Mouse (Mus musculus) embryonic facial prominence, embryonic 12.5 days (tissue): ENCODE measurements around the gene Atf3. TPM values are rescaled to one million over a fixed set of nuclear protein-coding genes. Genes with fewer than 3 reads are reported as not detected.

Experiments
- ATAC-seq: fragments of 200-750 bp; cut with Nextera tagmentation; 2 replicates; pipeline ENCODE4 v1.8.0; 2017; ENCODE audit not compliant: insufficient number of reproducible peaks, insufficient read depth, low FRiP score, low TSS enrichment
- H3K27ac ChIP-seq: fragments of 300-500 bp; sonication (generic); 2 replicates; pipeline ENCODE4 v1.5.1; 2016; ENCODE audit warnings: mild to moderate bottlenecking
- H3K27me3 ChIP-seq: fragments of 300-500 bp; sonication (generic); 2 replicates; pipeline ENCODE4 v1.6.1; 2016; ENCODE audit warnings: mild to moderate bottlenecking, moderate library complexity
- H3K36me3 ChIP-seq: fragments of 300-500 bp; sonication (generic); 2 replicates; pipeline ENCODE4 v1.6.1; 2016; ENCODE audit warnings: mild to moderate bottlenecking
- H3K4me1 ChIP-seq: fragments of 300-500 bp; sonication (generic); 2 replicates; pipeline ENCODE4 v1.6.1; 2016
- H3K4me2 ChIP-seq: fragments of 300-500 bp; sonication (generic); replicated peaks from 2 replicates; pipeline ENCODE4 v1.6.1; 2016; ENCODE audit warnings: mild to moderate bottlenecking, moderate library complexity
- H3K4me3 ChIP-seq: fragments of 300-500 bp; sonication (generic); 2 replicates; pipeline ENCODE4 v1.5.1; 2016; ENCODE audit warnings: mild to moderate bottlenecking
- H3K9ac ChIP-seq: fragments of 300-500 bp; sonication (generic); 2 replicates; pipeline ENCODE4 v1.6.1; 2016; ENCODE audit warnings: mild to moderate bottlenecking, moderate library complexity
- H3K9me3 ChIP-seq: fragments of 300-500 bp; sonication (generic); 2 replicates; pipeline ENCODE4 v1.6.1; 2016; ENCODE audit warnings: mild to moderate bottlenecking, moderate library complexity
- WGBS: fragments of 180-500 bp; shearing (Covaris S2); methylation state at CpG from one replicate; pipeline ENCODE4 v1.1.7; 2016; 5-methylcytosine and 5-hydroxymethylcytosine counted together
- polyA plus RNA-seq: library from polyadenylated mRNA; unstranded; fragments of >200 nt; fragmentation: Nextera tagmentation; extraction: Ambion mirVana; gene quantifications from 2 replicates; pipeline ENCODE4 v1.2.1, GENCODE M21; 2016

Atf3 gene
- polyA plus RNA-seq: 2.3 and 2.8 TPM in 2 replicates

DNA sequence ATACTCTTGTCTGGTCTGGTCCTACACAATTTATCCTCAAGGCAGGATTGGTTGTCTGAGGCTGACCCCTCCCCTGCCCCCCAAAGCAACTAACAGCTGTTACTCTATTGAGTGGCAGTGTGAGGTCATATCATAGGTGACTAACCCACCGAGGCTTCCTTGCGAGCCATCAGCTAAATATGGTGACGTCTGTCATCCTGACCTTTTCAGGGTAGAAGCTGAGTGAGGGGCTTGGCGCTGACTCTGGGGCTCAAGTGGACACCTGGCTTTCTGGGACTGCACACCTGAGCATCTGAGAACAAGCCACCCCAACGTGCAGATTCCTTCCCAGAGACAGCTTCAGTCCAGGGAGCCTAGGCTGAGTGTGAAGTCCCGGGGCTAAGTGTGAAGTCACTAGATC, at the start of gene Atf3:
Atf3 (minus strand) TSS at position 101 of the 400 bp plus-strand sequence.
- no peak within 1 kb of the TSS for H3K4me3 ChIP-seq
- H3K9me3 ChIP-seq: no peaks in the 10 kb centered on the region
- no peaks in the 10 kb centered on the region for H3K36me3 ChIP-seq
- H3K9ac ChIP-seq: no peak within 1 kb of the TSS
- no peaks in the 10 kb centered on the region; the same call in 1 of the 2 replicates for H3K27me3 ChIP-seq
- H3K27ac ChIP-seq: no peak within 1 kb of the TSS
- no peaks in the 10 kb centered on the region for H3K4me1 ChIP-seq
- ATAC-seq: no peak
- H3K4me2 ChIP-seq: no peak within 1 kb of the TSS
- 74% methylated on average over 6 of the region's 6 CpGs for WGBS

DNA sequence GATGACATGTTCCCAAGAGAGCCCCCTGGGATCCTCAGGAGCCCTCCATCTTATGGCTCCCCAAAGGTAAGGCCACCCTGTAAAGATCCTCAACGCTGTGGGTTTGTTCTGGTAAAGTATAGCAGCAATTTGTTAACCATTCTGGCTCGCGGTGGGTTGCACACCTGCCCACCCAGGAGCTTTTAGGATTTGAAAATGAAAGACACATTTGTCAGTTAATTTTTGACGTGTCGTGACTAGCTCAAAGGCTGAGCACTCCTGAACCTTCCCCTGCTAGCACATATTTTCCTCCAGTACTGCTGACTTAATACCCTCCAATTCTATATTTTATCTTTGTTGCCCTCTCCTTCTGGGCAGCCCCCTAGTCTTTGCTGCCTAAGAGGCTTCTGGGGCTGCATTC, 49.3 kb upstream of the Atf3 start:
- WGBS: 74% methylated on average over 5 of the region's 5 CpGs
- H3K27ac ChIP-seq: no peak overlapping the region

DNA sequence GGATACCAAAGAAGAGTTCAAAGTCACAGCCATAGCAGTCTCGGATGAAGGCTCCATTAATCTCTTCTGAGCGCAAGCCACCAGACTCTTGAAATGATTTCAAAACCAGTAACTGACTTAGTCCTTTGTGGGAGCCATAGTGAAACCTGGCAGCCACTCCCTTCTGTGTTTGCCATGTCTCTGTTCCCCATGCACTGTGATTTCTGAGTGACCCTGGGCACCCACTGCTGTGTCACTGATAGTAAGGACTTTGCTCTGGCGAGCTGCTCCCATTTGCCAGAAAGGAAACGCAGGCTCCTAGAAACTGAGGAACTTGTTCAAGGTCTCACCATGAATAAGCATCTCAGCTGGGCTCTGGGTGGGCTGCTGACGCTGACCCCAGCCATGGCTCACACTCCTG, 45.6 kb upstream of the Atf3 start:
- Histone ChIP-seq H3K9me3 (no peaks in the 10 kb centered on the region), H3K4me1 (peaks cover 9% of the 10 kb centered on the region), H3K27me3 (no peaks in the 10 kb centered on the region), H3K27ac (no peak overlapping the region), H3K4me2 (no peak overlapping the region), H3K36me3 (no peaks in the 10 kb centered on the region), H3K4me3 (no peak overlapping the region), H3K9ac (no peak overlapping the region)
- ATAC-seq: no peak
- WGBS: 92% methylated on average over 5 of the region's 5 CpGs

More for the DNA sequence above, 49.3 kb upstream of the Atf3 start:
- Histone ChIP-seq H3K36me3 (no peaks in the 10 kb centered on the region), H3K9ac (no peak overlapping the region), H3K4me1 (peaks cover 5% of the 10 kb centered on the region), H3K4me2 (no peak overlapping the region), H3K27me3 (no peaks in the 10 kb centered on the region), H3K4me3 (no peak overlapping the region), H3K9me3 (no peaks in the 10 kb centered on the region)
- ATAC-seq: no peak

DNA sequence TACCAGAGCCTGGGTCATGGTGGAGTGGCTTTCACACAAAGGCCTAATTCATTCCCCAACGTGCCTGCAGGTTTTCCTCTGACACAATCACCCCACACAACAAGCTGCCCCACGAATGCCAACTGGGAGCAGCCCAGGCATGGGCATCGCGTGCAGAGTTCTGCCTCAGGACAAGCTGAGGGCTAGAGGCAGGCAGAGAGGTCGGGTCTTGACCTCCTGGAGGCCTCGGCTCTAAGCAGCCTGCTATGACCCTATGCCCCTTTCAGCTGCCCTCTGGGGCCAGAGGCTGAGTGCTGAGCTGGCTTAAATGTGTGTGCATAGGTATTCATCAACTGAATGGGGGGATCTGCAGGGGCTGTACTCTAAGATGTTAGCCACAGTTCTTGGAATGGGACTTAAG, 44.0 kb upstream of the Atf3 start:
- no peaks in the 10 kb centered on the region for H3K9me3 ChIP-seq
- no peak overlapping the region for H3K9ac ChIP-seq
- H3K4me1 ChIP-seq: peaks cover 9% of the 10 kb centered on the region
- WGBS: 11% methylated on average over 6 of the region's 6 CpGs
- no peaks in the 10 kb centered on the region for H3K36me3 ChIP-seq
- no peak overlapping the region for H3K4me2 ChIP-seq
- H3K4me3 ChIP-seq: no peak overlapping the region
- ATAC-seq: no peak
- H3K27me3 ChIP-seq: no peaks in the 10 kb centered on the region
- no peak overlapping the region for H3K27ac ChIP-seq

DNA sequence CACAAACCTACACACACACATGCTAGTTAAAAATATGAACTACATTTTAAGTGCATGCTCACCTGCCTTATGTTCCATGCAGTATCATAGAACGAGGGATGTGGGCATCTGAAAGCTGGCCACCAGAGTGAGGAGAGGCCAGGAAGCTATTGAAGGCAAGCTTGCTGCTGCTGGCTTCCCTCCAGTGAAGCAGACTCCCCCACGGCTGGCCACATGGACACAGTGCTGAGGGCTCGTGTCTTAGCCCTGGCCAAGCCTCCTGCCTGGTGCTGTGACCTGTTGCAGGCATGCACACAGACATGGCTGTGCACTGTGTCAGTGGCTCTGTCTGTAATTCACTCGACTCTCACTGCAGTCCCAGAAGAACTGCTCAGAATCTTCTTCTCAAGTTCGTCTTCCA, 41.8 kb upstream of the Atf3 start:
- ATAC-seq: no peak
- Histone ChIP-seq H3K4me1 (peaks cover 6% of the 10 kb centered on the region), H3K27ac (no peak overlapping the region), H3K36me3 (no peaks in the 10 kb centered on the region), H3K27me3 (no peaks in the 10 kb centered on the region), H3K9ac (no peak overlapping the region), H3K4me2 (no peak overlapping the region), H3K4me3 (no peak overlapping the region), H3K9me3 (no peaks in the 10 kb centered on the region)
- 69% methylated on average over 5 of the region's 5 CpGs for WGBS

DNA sequence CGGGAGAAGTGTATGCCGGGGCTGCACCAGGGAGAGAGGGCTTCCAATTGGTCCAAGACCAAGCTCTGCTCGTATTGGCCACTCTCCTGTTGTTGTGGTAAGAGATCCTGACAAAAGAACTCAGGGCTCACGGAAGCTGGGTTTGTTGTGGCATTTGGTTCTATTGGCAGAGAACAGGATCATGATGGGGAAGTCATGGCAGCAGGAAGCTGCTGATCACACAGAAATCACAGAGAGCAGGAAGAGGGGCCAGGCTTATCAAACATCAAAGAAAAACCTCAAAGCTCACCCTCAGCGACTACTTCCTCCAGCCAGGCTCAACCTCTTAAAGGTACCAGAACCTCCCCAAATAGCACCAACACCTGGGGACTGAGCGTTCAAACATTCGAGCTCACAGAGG, 41.3 kb upstream of the Atf3 start:
- peaks cover 6% of the 10 kb centered on the region for H3K4me1 ChIP-seq
- H3K9ac ChIP-seq: no peak overlapping the region
- no peaks in the 10 kb centered on the region for H3K27me3 ChIP-seq
- H3K36me3 ChIP-seq: no peaks in the 10 kb centered on the region
- peak overlapping the region; percentile 7; the same call in 1 of the 2 replicates for H3K4me2 ChIP-seq
- H3K4me3 ChIP-seq: no peak overlapping the region
- ATAC-seq: no peak
- 27% methylated on average over 7 of the region's 7 CpGs for WGBS
- H3K9me3 ChIP-seq: no peaks in the 10 kb centered on the region
- H3K27ac ChIP-seq: no peak overlapping the region

DNA sequence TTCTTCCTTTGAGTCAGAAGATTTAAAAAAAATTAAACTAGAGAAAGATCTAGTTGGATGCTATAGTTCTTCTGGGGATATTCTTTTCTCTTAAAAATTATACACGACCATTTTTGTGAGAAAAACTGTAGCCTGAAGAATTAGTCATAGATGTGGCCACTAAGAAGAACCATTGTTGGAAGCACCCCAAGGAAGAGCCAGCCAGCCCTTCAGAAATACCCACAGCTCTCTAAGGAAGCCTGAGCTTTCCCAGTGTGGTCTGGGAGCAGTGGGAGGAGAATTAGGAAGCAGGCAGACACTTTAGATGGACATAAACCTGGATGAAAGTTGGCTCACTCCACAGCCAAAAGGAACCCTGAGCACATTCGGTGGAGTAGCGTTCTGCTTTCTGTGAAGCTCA, 40.7 kb upstream of the Atf3 start:
- H3K4me3 ChIP-seq: no peak overlapping the region
- no peak overlapping the region for H3K4me2 ChIP-seq
- H3K4me1 ChIP-seq: peaks cover 6% of the 10 kb centered on the region
- no peak overlapping the region for H3K9ac ChIP-seq
- ATAC-seq: no peak
- no peaks in the 10 kb centered on the region for H3K36me3 ChIP-seq
- no peaks in the 10 kb centered on the region for H3K9me3 ChIP-seq
- 0 out of 2 replicates have a peak overlapping the region, but pooled peaks have one; percentile 11 for H3K27ac ChIP-seq
- no peaks in the 10 kb centered on the region for H3K27me3 ChIP-seq
- 58% methylated on average over 3 of the region's 3 CpGs for WGBS

DNA sequence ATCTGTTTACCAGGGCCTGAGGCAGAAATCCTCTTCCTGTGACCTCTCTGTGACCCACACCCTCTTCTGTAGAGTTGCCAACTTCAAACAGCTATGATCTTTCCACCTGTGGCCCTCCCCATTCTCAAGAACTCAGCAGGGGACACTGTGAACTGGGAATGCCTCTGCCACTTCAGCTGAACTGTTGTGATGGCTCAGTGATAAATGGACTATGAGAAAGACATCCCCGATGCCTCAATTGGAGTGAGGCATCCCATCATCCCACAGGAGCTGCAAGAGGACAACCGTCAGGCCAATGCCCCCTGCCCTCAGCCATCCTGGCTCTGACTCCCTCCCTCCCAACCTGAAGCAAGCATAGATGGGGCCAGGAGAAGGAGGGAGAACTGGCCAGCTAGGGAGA, 40.1 kb upstream of the Atf3 start:
- H3K4me3 ChIP-seq: no peak overlapping the region
- H3K4me2 ChIP-seq: no peak overlapping the region
- H3K27me3 ChIP-seq: no peaks in the 10 kb centered on the region
- H3K27ac ChIP-seq: no peak overlapping the region
- WGBS: 57% methylated on average over 2 of the region's 2 CpGs
- ATAC-seq: no peak
- peaks cover 6% of the 10 kb centered on the region for H3K4me1 ChIP-seq
- H3K9ac ChIP-seq: no peak overlapping the region
- H3K36me3 ChIP-seq: no peaks in the 10 kb centered on the region
- H3K9me3 ChIP-seq: no peaks in the 10 kb centered on the region

DNA sequence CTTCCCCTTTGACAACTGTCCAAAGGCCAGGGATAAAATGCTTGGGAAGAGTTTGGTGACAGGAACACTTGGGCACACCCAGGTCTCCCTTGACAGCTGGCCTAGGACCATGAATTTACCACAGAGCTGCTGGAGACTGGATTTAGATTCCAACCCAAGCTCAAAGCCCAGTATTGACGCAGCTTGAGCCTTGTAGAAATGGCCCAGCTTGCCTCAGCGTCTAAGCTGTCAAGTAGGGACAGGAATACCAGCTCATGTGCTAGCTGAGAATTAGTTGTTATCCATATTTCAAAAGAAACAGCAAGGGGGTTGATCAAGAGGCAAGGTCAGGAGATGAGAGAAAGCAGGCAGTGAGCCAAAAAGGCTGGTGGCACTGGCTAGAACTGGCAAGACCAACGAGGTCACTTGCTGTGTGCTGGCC, 39.5 kb upstream of the Atf3 start:
- Histone ChIP-seq H3K27me3 (no peaks in the 10 kb centered on the region), H3K4me1 (peaks cover 6% of the 10 kb centered on the region), H3K36me3 (no peaks in the 10 kb centered on the region), H3K27ac (no peak overlapping the region), H3K4me3 (no peak overlapping the region), H3K9ac (no peak overlapping the region), H3K4me2 (no peak overlapping the region), H3K9me3 (no peaks in the 10 kb centered on the region)
- WGBS: 82% methylated on average over 3 of the region's 3 CpGs
- no peak for ATAC-seq

DNA sequence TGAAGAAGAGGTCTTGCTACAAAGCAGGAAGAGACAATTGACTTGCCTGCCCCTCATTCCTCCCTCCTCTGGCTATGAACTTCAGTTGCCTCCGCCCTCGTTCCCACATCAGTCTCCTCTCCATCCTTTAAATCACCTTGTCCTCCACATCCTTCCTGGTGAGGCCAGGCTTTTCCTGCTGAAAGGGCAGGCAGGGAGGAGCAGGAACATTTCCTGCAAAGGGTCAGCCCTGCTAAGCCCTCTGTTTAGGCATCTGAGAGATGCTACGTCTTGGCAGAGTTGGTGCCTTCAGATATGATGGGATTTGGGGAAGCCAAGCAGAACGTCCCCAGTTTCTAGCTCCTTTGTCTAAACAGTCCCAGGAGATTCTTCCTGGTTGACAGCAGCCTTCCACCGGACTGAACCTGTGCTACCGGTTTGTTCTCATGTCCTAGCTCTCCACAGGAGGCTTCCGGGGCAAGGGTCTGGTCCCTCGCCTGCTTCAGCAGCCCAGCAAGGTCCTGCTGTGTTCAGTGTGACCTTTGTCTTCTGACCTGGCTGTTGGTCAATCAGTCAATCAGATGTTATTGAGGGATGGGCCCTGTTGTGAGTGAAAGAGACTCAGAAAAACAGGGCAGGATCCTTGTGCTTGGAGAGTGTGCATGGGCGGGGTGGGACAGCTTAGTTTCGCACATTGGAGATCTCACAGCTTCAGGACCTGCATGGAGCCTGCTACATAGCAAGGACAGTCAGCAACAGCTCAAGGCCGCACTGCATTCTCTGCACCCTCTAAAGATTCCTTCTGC, 38.9 kb upstream of the Atf3 start:
- Histone ChIP-seq H3K27ac (no peak overlapping the region), H3K9ac (no peak overlapping the region), H3K4me1 (peaks cover under 1% of the 10 kb centered on the region), H3K36me3 (no peaks in the 10 kb centered on the region), H3K27me3 (no peaks in the 10 kb centered on the region), H3K4me3 (no peak overlapping the region), H3K9me3 (no peaks in the 10 kb centered on the region), H3K4me2 (no peak overlapping the region)
- no peak for ATAC-seq
- WGBS: 53% methylated on average over 11 of the region's 11 CpGs

DNA sequence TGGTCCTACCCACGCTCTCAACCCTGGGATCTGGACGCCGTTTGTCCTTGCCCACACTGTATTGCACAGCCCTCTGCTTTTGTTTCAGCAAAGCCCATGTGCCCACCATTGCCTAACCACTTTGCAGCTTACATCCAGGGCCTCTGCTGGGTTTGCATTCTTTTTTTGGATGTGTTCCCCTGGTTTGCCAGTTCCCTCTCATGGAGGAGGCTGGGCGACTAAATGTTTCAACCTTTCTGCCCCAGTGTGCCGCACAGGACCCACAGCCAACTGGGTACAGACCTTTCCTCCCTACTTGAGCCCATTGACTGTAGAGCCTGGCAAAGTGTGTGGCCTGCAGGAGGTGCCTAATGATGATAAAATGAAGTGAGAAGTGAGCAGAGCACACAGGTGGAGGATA, 38.3 kb upstream of the Atf3 start:
- 91% methylated on average over 5 of the region's 5 CpGs for WGBS
- no peaks in the 10 kb centered on the region for H3K4me1 ChIP-seq

DNA sequence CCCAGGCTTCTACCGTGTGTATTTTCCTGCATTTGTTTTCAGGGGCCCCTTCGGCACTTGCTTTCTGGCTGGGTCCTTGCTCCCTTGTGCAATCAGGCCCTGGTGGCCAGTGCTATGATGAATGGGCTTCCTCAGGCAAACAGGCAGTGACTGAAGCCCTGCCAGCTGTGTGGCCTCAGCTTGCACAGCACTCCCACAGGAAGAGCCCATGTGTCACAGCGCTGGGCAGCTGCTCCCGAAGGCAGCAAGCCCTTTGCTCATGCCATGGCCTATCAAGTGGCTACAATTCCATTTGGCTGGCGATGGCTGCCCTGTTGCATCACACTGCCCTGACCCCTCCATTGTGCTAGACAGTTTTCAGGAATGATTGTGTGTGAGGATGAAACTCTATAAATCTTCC, 36.6 kb upstream of the Atf3 start:
- Histone ChIP-seq H3K4me3 (no peak overlapping the region), H3K4me2 (no peak overlapping the region), H3K27me3 (no peaks in the 10 kb centered on the region), H3K9me3 (no peaks in the 10 kb centered on the region), H3K27ac (no peak overlapping the region), H3K9ac (no peak overlapping the region), H3K36me3 (no peaks in the 10 kb centered on the region), H3K4me1 (no peaks in the 10 kb centered on the region)
- ATAC-seq: no peak
- WGBS: 71% methylated on average over 5 of the region's 5 CpGs

More for the DNA sequence above, 38.3 kb upstream of the Atf3 start:
- Histone ChIP-seq H3K9ac (no peak overlapping the region), H3K4me2 (no peak overlapping the region), H3K4me3 (no peak overlapping the region), H3K9me3 (no peaks in the 10 kb centered on the region), H3K27ac (no peak overlapping the region), H3K27me3 (no peaks in the 10 kb centered on the region), H3K36me3 (no peaks in the 10 kb centered on the region)
- ATAC-seq: no peak
